Mouse (Mus musculus) embryo, embryonic 9.5 days (tissue): ENCODE measurements around the gene Esam.

ENCODE experiments used
- DNase-seq: peaks from one replicate; pipeline ENCODE4 v3.0.0-alpha.2; 2017; ENCODE audit errors: extremely low spot score

Esam gene

GRCm38 (mm10) chr9:37554279-37554678 is 26.4 kb downstream of the Esam start:
- DNase-seq, result no peak

- DNase-seq, result no peak
Measured at GRCm38 (mm10) chr9:37554838-37555748, 27.2 kb downstream of the Esam start, which contains the start of gene Siae. Gene Siae (plus strand): TSS chr9:37555698.

- no peak for DNase-seq
Measured at GRCm38 (mm10) chr9:37556366-37556765, 28.5 kb downstream of the Esam start.

- no peak for DNase-seq
Measured at GRCm38 (mm10) chr9:37560617-37561016, 32.7 kb downstream of the Esam start.

- DNase-seq, result no peak
Measured at GRCm38 (mm10) chr9:37563805-37564204, 35.9 kb downstream of the Esam start.

- no peak for DNase-seq
Measured at GRCm38 (mm10) chr9:37567019-37567418, 39.1 kb downstream of the Esam start.

- no peak for DNase-seq
Measured at GRCm38 (mm10) chr9:37567454-37567853, 39.6 kb downstream of the Esam start.

GRCm38 (mm10) chr9:37567892-37568604 is 40.2 kb downstream of the Esam start:
- DNase-seq, result no peak

GRCm38 (mm10) chr9:37568605-37569214 is 40.8 kb downstream of the Esam start:
- no peak for DNase-seq

- no peak for DNase-seq
Measured at GRCm38 (mm10) chr9:37569231-37569835, 41.5 kb downstream of the Esam start.

GRCm38 (mm10) chr9:37572204-37572876 is 44.5 kb downstream of the Esam start:
- no peak for DNase-seq

GRCm38 (mm10) chr9:37576436-37576930 is 48.6 kb downstream of the Esam start:
- DNase-seq, result no peak

GRCm38 (mm10) chr9:37583594-37583993 is 55.7 kb downstream of the Esam start:
- DNase-seq, result no peak

- DNase-seq, result no peak
Measured at GRCm38 (mm10) chr9:37586718-37587117, 58.8 kb downstream of the Esam start.
